Mouse (Mus musculus) induced T-regulatory cell, adult 2 months (primary cell): ENCODE measurements around the gene Olfr1224-ps1.
"Not testable (repeated sequence)": the region's sequence is repeated elsewhere in the genome, so short reads cannot be mapped to it uniquely, and the experiment has no call there.

Experiments used
- DNase-seq: peaks from one replicate; pipeline ENCODE4 v3.0.0-alpha.2; 2012; ENCODE audit warnings: low read depth

Olfr1224-ps1 gene

DNA sequence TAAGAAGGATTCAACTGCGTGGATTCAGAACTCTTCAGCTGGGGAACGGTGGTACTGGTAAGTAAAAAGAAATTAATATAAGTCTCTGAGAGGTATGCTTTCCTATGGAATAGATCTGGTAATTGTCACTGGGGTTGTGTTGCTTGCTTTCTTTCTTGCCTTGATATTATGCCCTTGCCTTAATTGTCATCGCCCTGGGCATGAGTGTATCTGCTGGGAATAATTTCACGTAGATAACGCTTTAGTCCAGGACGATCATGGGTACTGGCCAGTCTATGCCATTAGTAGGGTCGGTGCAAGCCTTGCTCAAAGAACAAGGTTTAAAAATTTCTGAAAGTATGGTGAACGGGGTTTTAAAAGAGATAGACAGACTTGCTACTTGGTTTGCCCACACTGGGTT, at the start of gene Olfr1224-ps1:
TSS of gene Olfr1224-ps1 (minus strand) at position 101 of the 400 bp plus-strand sequence.
- DNase-seq, result not testable (repeated sequence)

DNA sequence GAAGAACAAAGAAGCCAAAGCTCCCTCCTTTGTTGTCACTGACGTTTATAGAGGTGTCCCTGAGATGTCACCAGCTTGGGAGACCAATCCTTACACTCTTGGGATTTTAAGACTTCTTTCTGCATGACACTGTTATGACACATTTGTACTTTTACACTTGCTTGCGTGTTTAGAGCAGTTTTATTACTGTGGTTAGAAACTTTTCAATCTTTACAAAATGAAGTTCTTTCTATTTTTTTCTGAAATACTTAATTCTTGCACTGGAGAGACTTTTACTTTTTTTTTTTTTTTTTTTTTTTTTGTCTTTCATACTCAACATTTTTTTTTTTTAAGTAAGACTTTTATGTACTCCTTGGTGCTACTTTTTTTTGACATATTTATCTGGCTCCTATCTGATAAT, 36.1 kb upstream of the Olfr1224-ps1 start, which contains the start of gene Olfr1226:
TSS of gene Olfr1226 (minus strand) at position 101 of the 400 bp plus-strand sequence.
- DNase-seq, result no peak

DNA sequence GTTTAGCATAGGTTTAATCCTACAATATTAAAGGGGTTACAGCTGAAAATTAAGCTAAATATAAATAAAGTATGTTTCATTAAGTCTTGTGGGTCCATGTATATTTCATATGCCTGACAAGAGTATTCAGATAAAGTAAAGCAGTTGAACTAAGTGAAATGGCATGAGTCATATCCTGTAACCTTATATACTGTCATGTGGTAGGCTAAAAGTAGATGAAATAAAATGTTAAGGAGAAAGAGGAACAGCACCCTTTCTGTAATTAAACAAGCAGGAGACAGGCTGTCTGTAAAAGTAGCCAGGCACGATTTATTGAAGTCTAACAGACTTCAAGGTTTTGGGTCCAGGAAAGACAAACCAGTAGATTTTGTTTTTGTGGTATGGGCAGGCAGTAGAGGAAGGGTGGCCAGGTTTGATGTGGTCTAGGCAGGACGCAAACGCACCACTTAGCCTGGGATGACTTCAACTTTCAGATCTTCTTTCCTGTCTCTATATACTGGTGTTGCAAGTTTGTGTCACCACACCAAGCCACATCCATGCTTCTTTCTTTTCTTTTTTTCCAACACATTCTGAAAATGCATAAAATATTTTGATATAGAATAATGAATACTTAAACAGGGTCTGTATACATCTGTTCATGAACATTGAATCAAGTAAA, 32.6 kb upstream of the Olfr1224-ps1 start:
- no peak for DNase-seq

DNA sequence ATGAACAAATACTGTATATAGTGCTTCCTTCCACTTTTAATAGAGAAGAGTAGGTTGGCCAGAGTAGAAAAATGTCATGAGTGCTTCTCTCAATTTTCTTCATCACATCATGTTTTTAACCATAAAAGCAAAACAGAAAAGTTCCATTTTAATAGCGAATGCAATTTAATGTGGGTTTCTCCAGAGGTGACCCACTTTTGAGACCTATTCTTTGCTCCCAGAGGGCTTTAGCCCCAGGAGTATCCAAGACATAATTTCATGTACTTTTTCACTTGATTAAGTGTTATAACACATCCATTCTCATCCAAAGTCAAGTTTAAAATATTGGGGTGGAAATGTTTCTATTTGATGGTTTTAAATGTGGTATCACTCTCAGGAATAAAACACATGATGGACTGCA, 10.7 kb upstream of the Olfr1224-ps1 start, which contains the start of gene Olfr1225:
TSS of gene Olfr1225 (minus strand) at position 101 of the 400 bp plus-strand sequence.
- no peak for DNase-seq

DNA sequence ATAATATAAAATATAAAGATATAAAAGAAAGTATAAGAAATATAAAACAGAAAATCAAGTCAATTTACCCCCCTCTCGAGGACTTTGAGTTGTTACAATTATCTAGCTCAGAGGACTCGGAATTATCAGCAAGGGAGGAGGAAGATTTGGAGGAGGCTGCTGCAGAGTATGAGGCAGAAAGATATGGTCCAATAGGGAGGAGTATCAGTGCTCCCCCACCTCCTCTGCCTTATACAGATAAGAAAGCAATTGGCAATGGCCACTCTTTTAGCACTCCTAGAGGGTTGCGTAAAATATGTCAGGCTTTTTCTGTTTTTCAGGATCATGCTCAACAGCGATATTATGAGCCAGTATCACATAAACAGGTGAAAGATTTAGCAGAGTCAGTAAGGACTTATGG, 820 bp upstream of the Olfr1224-ps1 start:
- not testable (repeated sequence) for DNase-seq

DNA sequence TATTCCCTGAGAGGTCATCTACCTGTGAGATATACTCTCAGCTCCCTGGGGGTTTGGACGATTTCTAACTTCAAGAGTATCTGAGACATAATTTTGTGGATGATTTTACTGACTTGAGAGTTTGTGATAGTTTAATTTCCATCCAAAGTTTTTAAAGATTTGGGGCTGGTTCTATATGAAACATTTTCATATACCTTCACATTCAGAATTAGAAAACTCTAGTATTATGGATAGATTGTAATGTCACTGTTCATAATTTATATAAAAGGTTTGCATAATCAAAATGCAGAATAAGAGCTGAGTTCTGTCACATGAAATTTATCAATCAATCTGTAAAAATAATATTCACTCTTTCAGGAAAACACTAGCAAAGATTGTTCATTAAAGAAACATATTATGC, 12.4 kb downstream of the Olfr1224-ps1 start, which contains the start of gene Olfr1223:
TSS of gene Olfr1223 (minus strand) at position 101 of the 400 bp plus-strand sequence.
- DNase-seq, result no peak

DNA sequence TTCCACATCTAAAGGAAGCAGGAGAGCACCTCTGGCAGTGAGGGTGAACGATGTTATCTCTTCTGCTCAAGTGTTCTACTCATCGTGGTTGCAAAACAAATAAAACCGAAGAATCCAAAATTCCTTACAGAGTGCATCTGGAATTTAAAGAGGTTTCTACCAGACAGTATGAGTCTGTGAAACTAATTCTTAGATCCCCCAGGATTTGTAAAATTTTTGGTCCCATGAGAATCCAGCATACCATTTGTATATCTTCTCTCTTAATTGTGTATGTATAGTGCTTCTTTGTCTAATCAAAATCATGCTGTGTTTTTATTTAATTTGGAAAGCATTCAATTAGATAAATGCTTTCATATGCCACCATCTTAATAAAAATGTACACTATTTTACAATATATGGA, 30.9 kb downstream of the Olfr1224-ps1 start, which contains the start of gene Olfr1222:
TSS of gene Olfr1222 (minus strand) at position 101 of the 400 bp plus-strand sequence.
- no peak for DNase-seq

DNA sequence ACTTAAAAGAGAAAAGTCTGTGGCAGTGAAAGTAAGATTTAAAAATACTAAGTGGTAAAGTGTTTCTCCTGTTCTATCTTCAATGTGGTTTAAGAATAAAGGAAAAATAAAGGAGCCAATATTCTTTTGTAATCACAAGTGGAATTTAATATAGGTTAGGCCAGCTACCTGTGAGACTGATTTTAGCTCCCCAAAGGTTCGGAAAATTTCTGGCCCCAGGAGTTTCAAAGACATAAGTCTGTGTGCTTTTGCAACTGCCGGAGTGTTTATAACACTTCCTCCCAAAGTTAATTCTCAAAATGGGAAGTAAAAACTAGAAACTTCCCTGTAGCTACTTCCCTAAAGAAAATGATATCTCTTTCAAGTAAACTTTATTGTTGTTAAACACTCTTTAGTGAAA, 46.7 kb downstream of the Olfr1224-ps1 start, which contains the start of gene Olfr1221:
TSS of gene Olfr1221 (minus strand) at position 101 of the 400 bp plus-strand sequence.
- DNase-seq, result no peak

DNA sequence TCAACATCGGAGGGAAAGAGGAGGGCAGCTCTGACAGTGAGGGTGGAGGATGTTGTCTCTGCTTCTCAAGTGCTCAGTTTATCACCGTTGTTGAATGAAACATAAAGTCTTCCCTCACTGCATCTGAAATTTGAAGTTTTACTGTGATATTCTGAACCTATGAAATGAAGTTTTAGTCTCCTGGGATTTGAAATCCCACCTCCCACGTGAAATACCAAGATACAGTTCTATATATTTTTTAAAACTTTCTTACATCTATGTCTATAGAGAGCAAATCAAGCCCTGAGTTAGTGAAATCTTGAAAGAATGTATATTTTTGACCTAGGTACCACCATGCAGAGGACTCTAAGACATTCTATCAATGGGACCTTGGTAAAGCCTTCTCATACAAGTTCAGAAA, 57.2 kb downstream of the Olfr1224-ps1 start, which contains the start of gene Olfr1220:
TSS of gene Olfr1220 (minus strand) at position 101 of the 400 bp plus-strand sequence.
- no peak for DNase-seq

DNA sequence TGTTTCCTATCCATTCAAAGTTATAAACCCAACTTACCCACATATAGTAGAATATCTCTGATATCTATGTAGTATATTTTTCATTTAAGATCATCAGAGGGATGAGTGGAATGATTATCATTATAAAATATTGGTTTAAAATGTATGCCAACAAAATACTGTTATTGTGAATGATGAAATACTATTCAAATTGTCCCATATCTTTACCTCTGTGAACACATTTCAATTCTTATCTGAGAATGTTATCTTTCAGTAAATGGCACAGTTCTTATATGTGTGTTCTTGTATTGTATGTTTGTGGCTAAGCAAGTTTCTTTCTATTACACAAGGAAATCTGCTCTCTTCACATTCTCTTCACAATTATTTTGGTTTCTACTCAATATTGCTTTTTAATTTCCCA, 58.2 kb downstream of the Olfr1224-ps1 start:
- DNase-seq, result no peak
